In the genomic region with DNA sequence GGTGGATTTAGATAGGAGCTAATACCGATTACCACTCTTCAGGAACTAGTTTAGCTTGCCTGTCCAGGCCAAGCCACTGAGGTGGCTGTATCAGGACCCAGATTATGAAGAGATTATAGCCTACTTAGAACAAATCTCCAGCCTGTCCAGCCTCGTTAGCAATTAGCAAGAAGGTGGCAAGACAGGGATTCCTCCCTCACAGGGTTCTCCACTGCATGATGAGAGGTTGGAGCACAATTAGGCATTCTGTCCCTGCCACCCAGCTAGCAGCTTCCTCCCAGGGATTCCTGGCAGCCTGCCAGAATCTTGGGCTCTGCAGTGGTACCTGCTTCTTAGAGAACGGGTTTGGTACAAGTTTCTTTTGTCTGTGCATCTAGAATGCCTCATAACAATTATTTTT, we compare ENCODE assay signal across 11 mouse cellular contexts. TPM values are rescaled to one million over a fixed set of nuclear protein-coding genes. Genes with fewer than 3 reads are reported as not detected.
DNase-seq lines count a peak whose midpoint lies in the region; ATAC-seq and TF ChIP-seq lines count a peak whose summit lies in the region.
"Had no signal": no experiment of that assay in that cellular context is flagged by ENCODE, and none has a peak within 500 bp of the region (broad histone marks: within the 10 kb centered on the region; RNA-seq: fewer than 3 reads in every experiment).

No protein-coding gene starts in this region.

- no peak overlapping the region for H3K4me3 ChIP-seq in heart, embryonic 15.5 days
- no peak overlapping the region for H3K4me3 ChIP-seq in heart, embryonic 11.5 days (ENCODE audit: low read depth, low read length)
- H3K4me3 ChIP-seq in heart, postnatal 0 days (ENCODE audit: low read depth, low read length) = no peak overlapping the region
- H3K4me3 ChIP-seq: erythroblast, embryonic 14.5 days; myocyte had no signal

- DNase-seq in right cerebral cortex, postnatal 4 days = peak; percentile 47
- no peak for DNase-seq in right cerebral cortex, postnatal 25 days
- peak; percentile 19 for DNase-seq in heart, postnatal 0 days (ENCODE audit: low spot score)
- peak; percentile 97 for DNase-seq in retina, postnatal 1 day
- DNase-seq in lung, postnatal 14 days = no peak

- H3K4me2 ChIP-seq in heart, embryonic 15.5 days = no peak overlapping the region
- H3K4me2 ChIP-seq in heart, embryonic 11.5 days = no peak overlapping the region
- H3K4me2 ChIP-seq in heart, postnatal 0 days (ENCODE audit: low read depth, low read length) = 0 out of 2 replicates have a peak overlapping the region, but pooled peaks have one; percentile 1

- H3K27ac ChIP-seq in heart, embryonic 15.5 days = peak overlapping the region; percentile 72
- H3K27ac ChIP-seq in heart, embryonic 11.5 days (ENCODE audit: low read depth, low read length) = no peak overlapping the region
- peak overlapping the region; percentile 14; the same call in 1 of the 2 replicates for H3K27ac ChIP-seq in heart, postnatal 0 days (ENCODE audit: low read depth)

- peaks cover 19% of the 10 kb centered on the region; the same call in 1 of the 2 replicates for H3K36me3 ChIP-seq in heart, embryonic 15.5 days
- peaks cover 6% of the 10 kb centered on the region; the same call in 1 of the 2 replicates for H3K36me3 ChIP-seq in heart, embryonic 11.5 days (ENCODE audit: control insufficient read depth, insufficient read depth, low read length)
- peaks cover 26% of the 10 kb centered on the region for H3K36me3 ChIP-seq in heart, postnatal 0 days (replicated peaks; ENCODE audit: control insufficient read depth, insufficient read depth, low read length)

- H3K9ac ChIP-seq in heart, embryonic 15.5 days = no peak overlapping the region
- H3K9ac ChIP-seq in heart, embryonic 11.5 days (ENCODE audit: low read depth, low read length) = no peak overlapping the region; the same call in 1 of the 2 replicates
- no peak overlapping the region for H3K9ac ChIP-seq in heart, postnatal 0 days (replicated peaks; ENCODE audit: low read depth, low read length)

- no peak for TF ChIP-seq EP300 in heart, postnatal 0 days (IDR thresholded peaks at IDR 0.05; ENCODE audit: low read depth)

- no peak for TF ChIP-seq CTCF in heart, postnatal 0 days (IDR thresholded peaks at IDR 0.05; ENCODE audit: low read depth)

- peaks cover 47% of the 10 kb centered on the region for H3K4me1 ChIP-seq in heart, embryonic 15.5 days (replicated peaks)
- H3K4me1 ChIP-seq in heart, embryonic 11.5 days (ENCODE audit: control insufficient read depth, insufficient read depth, low read length) = peaks cover 44% of the 10 kb centered on the region
- peaks cover 41% of the 10 kb centered on the region for H3K4me1 ChIP-seq in heart, postnatal 0 days (ENCODE audit: control insufficient read depth, insufficient read depth)

- H3K9me3 ChIP-seq in heart, embryonic 15.5 days (replicated peaks) = no peaks in the 10 kb centered on the region
- no peaks in the 10 kb centered on the region for H3K9me3 ChIP-seq in heart, embryonic 11.5 days (replicated peaks; ENCODE audit: control insufficient read depth, low read length)
- H3K9me3 ChIP-seq in heart, postnatal 0 days (replicated peaks; ENCODE audit: control insufficient read depth, low read length) = no peaks in the 10 kb centered on the region

- no peaks in the 10 kb centered on the region for H3K27me3 ChIP-seq in heart, embryonic 15.5 days
- no peaks in the 10 kb centered on the region for H3K27me3 ChIP-seq in heart, embryonic 11.5 days (ENCODE audit: control insufficient read depth, insufficient read depth, low read length)
- H3K27me3 ChIP-seq in heart, postnatal 0 days (ENCODE audit: control insufficient read depth, insufficient read depth, low read length) = no peaks in the 10 kb centered on the region

- WGBS in heart, embryonic 15.5 days = 37% methylated on average over 3 of the region's 3 CpGs
- 49% methylated on average over 3 of the region's 3 CpGs for WGBS in heart, embryonic 11.5 days (ENCODE audit: insufficient replicate concordance)
- WGBS in heart, postnatal 0 days = 35% methylated on average over 3 of the region's 3 CpGs

- ATAC-seq in heart, embryonic 15.5 days (replicated peaks; ENCODE audit: insufficient number of reproducible peaks, insufficient read depth, low FRiP score, low read depth) = no peak
- no peak for ATAC-seq in heart, embryonic 11.5 days (replicated peaks; ENCODE audit: insufficient number of reproducible peaks, low FRiP score, low TSS enrichment)
- ATAC-seq in heart, postnatal 0 days (ENCODE audit: insufficient read depth, low read depth) = no peak
- no peak for ATAC-seq in megakaryocyte progenitor cell, adult 5-6 weeks (replicated peaks; ENCODE audit: poor library complexity)
- ATAC-seq: activated CD4-positive, CD25-positive, alpha-beta regulatory T cell, adult 4 months had no signal

RNA-seq across cellular contexts. Expression of a gene that starts 8.5 kb away (rescaled TPM):
- polyA plus RNA-seq in heart, embryonic 15.5 days (2015; fragmentation: Nextera tagmentation; extraction: Ambion mirVana) = 160 and 171 TPM in 2 replicates
- 146 and 150 TPM in 2 replicates for polyA plus RNA-seq in heart, embryonic 11.5 days (2014; fragmentation: Nextera tagmentation; extraction: Ambion mirVana)
- total RNA-seq in heart, postnatal 0 days (2014; rRNA removed; ENCODE audit: low replicate concordance) = 153 and 163 TPM in 2 replicates
- 218 TPM in 2 replicates for polyA plus RNA-seq in heart, postnatal 0 days (2015; fragmentation: Nextera tagmentation; extraction: Ambion mirVana)
- total RNA-seq in megakaryocyte progenitor cell, adult 5-6 weeks (2015) = 62.7 and 65.7 TPM in 2 replicates
- 46.7 and 56.9 TPM in 2 replicates for total RNA-seq in megakaryocyte progenitor cell, adult 5-6 weeks (2017)

Comparison
In these comparisons a context has a peak if more than half of its experiments do, and no peak if none do; other contexts are left out.
1. DNase-seq: peak in right cerebral cortex, postnatal 4 days (single experiment), heart, postnatal 0 days (single experiment) and retina, postnatal 1 day (single experiment); none in right cerebral cortex, postnatal 25 days (single experiment) and lung, postnatal 14 days (single experiment).